Mouse (Mus musculus): ENCODE measurements around the gene Dst. TPM values are rescaled to one million over a fixed set of nuclear protein-coding genes. Genes with fewer than 3 reads are reported as not detected.

Gene Dst
- total and polyA plus RNA-seq, 3 experiments = 66.7 to 404 (median 334) TPM

DNA sequence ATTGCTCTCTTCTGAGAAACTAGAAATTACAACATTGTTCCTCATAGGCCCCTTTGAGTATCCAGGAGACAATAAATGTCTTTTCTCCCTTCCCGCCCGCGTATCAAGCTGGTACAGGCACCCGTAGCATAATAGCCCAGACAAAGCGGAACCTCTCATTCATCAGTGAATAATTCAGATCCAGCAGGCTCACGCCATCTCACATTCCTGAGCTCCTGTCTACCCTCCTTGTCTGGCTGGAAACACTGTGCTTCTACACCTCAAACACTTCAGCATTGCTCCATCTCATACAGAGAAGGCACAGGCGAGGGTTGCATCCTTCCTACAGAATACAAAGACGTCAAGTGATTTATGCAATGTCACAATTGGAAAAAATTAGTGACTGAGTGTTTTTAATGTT lies 23.8 kb downstream of the Dst start:
- no peaks in the 10 kb centered on the region; the same call in 1 of the 2 replicates for H3K4me1 ChIP-seq (ENCODE audit: control insufficient read depth, insufficient read depth, low read length)
- H3K4me3 ChIP-seq = no peak overlapping the region
- no peaks in the 10 kb centered on the region for H3K36me3 ChIP-seq (ENCODE audit: control insufficient read depth, insufficient read depth, low read length)
- no peak for DNase-seq
- intact Hi-C loops (cut with DNase I) = no loop called here
- H3K9ac ChIP-seq (ENCODE audit: low read depth, low read length) = no peak overlapping the region
- 93% methylated on average over 8 of the region's 8 CpGs for WGBS
- no peaks in the 10 kb centered on the region for H3K27me3 ChIP-seq (ENCODE audit: control insufficient read depth, insufficient read depth, low read length)
- H3K79me2 ChIP-seq (replicated peaks; ENCODE audit: control insufficient read depth, insufficient read depth, low read length) = no peaks in the 10 kb centered on the region
- no peak for TF ChIP-seq POLR2A (IDR thresholded peaks at IDR 0.05; ENCODE audit: insufficient read depth, low read depth, low read length)
- TF ChIP-seq EP300 (IDR thresholded peaks at IDR 0.05; ENCODE audit: insufficient read depth, low read depth, low read length) = no peak
- no peak for TF ChIP-seq CTCF (IDR thresholded peaks at IDR 0.05)
- no peak overlapping the region for H3K27ac ChIP-seq

DNA sequence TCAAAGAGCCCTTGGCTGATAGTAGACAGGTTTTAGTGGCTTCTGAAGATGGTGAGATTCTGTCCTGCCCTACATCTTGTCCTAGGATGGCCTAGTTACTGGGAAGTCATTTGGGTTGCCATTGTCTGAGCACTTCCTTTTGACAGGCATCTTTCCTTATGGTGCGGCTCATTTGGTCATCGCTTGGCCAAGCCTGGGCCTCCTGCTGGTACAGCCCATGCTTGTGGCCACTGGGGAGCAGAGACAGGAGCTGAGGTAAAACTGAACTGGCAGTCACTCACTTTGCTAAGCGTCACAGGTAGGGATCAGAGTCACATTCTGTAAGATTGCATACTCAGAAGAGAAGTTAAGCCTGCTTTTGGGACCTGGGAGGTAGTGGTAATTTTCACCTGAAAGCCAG lies 24.2 kb downstream of the Dst start:
- intact Hi-C loops (cut with DNase I) = no loop called here
- DNase-seq = no peak
- H3K79me2 ChIP-seq (replicated peaks; ENCODE audit: control insufficient read depth, insufficient read depth, low read length) = no peaks in the 10 kb centered on the region
- TF ChIP-seq POLR2A (IDR thresholded peaks at IDR 0.05; ENCODE audit: insufficient read depth, low read depth, low read length) (no peak), EP300 (IDR thresholded peaks at IDR 0.05; ENCODE audit: insufficient read depth, low read depth, low read length) (no peak), CTCF (IDR thresholded peaks at IDR 0.05) (no peak)
- H3K36me3 ChIP-seq (ENCODE audit: control insufficient read depth, insufficient read depth, low read length) = no peaks in the 10 kb centered on the region
- H3K4me1 ChIP-seq (ENCODE audit: control insufficient read depth, insufficient read depth, low read length) = no peaks in the 10 kb centered on the region; the same call in 1 of the 2 replicates
- no peak overlapping the region for H3K27ac ChIP-seq
- no peaks in the 10 kb centered on the region for H3K27me3 ChIP-seq (ENCODE audit: control insufficient read depth, insufficient read depth, low read length)
- no peak overlapping the region for H3K4me3 ChIP-seq
- WGBS = 88% methylated on average over 3 of the region's 3 CpGs
- no peak overlapping the region for H3K9ac ChIP-seq (ENCODE audit: low read depth, low read length)

DNA sequence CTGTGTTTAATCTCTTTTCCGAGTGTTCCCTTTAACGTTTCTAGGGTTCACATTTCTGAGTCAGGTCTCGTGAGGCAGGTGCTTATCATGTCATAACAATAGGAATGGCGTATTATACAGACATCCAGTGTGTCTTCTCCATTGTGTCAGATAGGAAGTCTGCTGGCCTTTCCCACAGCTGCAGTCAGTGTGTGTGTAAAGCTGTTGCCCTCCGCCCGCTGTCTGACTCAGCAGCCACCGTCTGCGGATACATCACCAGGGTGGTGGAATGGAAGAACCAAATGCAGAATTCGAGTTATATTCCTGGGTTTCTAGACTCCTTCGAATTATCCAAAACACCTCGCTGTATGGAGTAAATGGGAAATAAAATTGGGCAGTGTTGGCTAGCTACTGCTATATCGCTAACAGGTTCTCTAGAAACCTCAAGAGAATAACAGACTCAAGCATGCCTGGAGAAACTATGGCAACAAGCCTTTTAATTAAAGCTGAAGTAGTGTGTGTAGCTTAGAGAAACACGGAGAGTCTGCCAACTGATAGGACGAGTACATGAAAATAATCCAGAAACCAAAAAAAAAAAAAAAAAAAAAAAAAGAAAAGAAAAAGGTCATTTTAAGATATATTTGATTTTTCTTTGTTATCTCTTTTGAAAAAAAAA lies 24.9 kb downstream of the Dst start:
- DNase-seq = no peak
- H3K27ac ChIP-seq = no peak overlapping the region
- WGBS = 62% methylated on average over 14 of the region's 14 CpGs
- H3K4me1 ChIP-seq (ENCODE audit: control insufficient read depth, insufficient read depth, low read length) = no peaks in the 10 kb centered on the region; the same call in 1 of the 2 replicates
- TF ChIP-seq CTCF (IDR thresholded peaks at IDR 0.05) (no peak), EP300 (IDR thresholded peaks at IDR 0.05; ENCODE audit: insufficient read depth, low read depth, low read length) (no peak), POLR2A (IDR thresholded peaks at IDR 0.05; ENCODE audit: insufficient read depth, low read depth, low read length) (no peak)
- H3K9ac ChIP-seq (ENCODE audit: low read depth, low read length) = no peak overlapping the region
- intact Hi-C loops (cut with DNase I) = no loop called here
- no peaks in the 10 kb centered on the region for H3K36me3 ChIP-seq (ENCODE audit: control insufficient read depth, insufficient read depth, low read length)
- H3K4me3 ChIP-seq = no peak overlapping the region
- H3K79me2 ChIP-seq (replicated peaks; ENCODE audit: control insufficient read depth, insufficient read depth, low read length) = no peaks in the 10 kb centered on the region
- no peaks in the 10 kb centered on the region for H3K27me3 ChIP-seq (ENCODE audit: control insufficient read depth, insufficient read depth, low read length)

- no peaks in the 10 kb centered on the region for H3K79me2 ChIP-seq (replicated peaks; ENCODE audit: control insufficient read depth, insufficient read depth, low read length)
- H3K4me3 ChIP-seq = no peak overlapping the region
- intact Hi-C loops (cut with DNase I) = no loop called here
Observed at GRCm38 (mm10) chr1:33935946-33936345, 27.9 kb downstream of the Dst start.

DNA sequence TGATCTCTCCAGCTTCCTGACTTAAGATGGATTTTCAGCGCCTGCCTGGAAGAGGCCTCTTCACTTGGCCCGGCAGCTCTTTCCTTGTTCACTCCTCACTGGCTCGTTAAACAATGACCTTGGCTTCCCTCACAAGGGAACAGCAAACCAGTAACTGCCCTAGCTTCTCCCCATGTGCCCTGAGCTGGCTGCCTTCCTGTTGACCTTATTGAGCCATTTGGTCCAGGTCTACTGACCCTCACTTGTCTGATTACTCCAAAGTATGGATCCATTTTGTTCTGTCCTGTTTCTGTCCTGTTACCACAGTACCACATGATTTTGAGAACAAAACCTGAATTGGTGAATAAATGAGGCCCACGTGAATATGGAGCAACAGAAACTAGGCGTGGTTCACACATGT lies 31.8 kb downstream of the Dst start:
- no peak overlapping the region for H3K9ac ChIP-seq (ENCODE audit: low read depth, low read length)
- WGBS = 67% methylated on average over 5 of the region's 5 CpGs
- intact Hi-C loops (cut with DNase I) = no loop called here
- H3K4me1 ChIP-seq (ENCODE audit: control insufficient read depth, insufficient read depth, low read length) = no peaks in the 10 kb centered on the region; the same call in 1 of the 2 replicates
- no peak for DNase-seq
- H3K27me3 ChIP-seq (ENCODE audit: control insufficient read depth, insufficient read depth, low read length) = no peaks in the 10 kb centered on the region
- H3K36me3 ChIP-seq (ENCODE audit: control insufficient read depth, insufficient read depth, low read length) = no peaks in the 10 kb centered on the region
- H3K79me2 ChIP-seq (replicated peaks; ENCODE audit: control insufficient read depth, insufficient read depth, low read length) = no peaks in the 10 kb centered on the region
- TF ChIP-seq CTCF (IDR thresholded peaks at IDR 0.05) = no peak
- TF ChIP-seq EP300 (IDR thresholded peaks at IDR 0.05; ENCODE audit: insufficient read depth, low read depth, low read length) = no peak
- TF ChIP-seq POLR2A (IDR thresholded peaks at IDR 0.05; ENCODE audit: insufficient read depth, low read depth, low read length) = no peak
- H3K27ac ChIP-seq = no peak overlapping the region
- H3K4me3 ChIP-seq = no peak overlapping the region

More at GRCm38 (mm10) chr1:33935946-33936345, 27.9 kb downstream of the Dst start:
- Histone ChIP-seq H3K27me3 (ENCODE audit: control insufficient read depth, insufficient read depth, low read length) (no peaks in the 10 kb centered on the region), H3K4me1 (ENCODE audit: control insufficient read depth, insufficient read depth, low read length) (no peaks in the 10 kb centered on the region; the same call in 1 of the 2 replicates), H3K36me3 (ENCODE audit: control insufficient read depth, insufficient read depth, low read length) (no peaks in the 10 kb centered on the region), H3K9ac (ENCODE audit: low read depth, low read length) (no peak overlapping the region), H3K27ac (no peak overlapping the region)
- WGBS = 61% methylated on average over 3 of the region's 3 CpGs
- no peak for DNase-seq
- TF ChIP-seq POLR2A (IDR thresholded peaks at IDR 0.05; ENCODE audit: insufficient read depth, low read depth, low read length) (no peak), EP300 (IDR thresholded peaks at IDR 0.05; ENCODE audit: insufficient read depth, low read depth, low read length) (no peak), CTCF (IDR thresholded peaks at IDR 0.05) (no peak)

DNA sequence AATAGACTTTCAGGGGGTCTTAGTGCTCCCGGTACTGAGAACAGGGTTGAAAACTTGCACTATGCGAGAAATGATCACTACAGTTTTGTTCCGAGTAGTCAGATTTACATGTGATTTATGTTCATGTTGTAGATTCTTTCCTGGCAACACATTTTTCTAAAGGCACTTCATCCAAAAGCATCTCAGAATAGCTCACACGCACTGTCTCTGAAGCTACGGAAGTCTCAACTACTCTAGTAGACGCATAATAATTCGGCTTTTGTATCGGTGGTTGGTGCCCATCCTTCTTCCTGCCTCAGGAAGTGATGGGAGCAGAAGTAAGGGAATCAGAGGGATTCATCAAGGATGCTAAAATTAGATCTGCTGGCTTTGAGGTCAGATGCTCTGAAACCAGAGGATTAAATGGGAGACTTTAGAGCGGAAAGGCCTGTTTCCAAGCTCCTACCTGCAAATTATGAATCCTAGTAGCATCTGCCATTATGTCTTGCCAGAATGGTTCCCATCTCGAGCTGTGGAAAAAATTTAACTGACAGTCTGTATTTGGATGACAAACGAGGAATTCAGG lies 32.4 kb downstream of the Dst start:
- no peak overlapping the region for H3K27ac ChIP-seq
- no peak for TF ChIP-seq POLR2A (IDR thresholded peaks at IDR 0.05; ENCODE audit: insufficient read depth, low read depth, low read length)
- no peak for TF ChIP-seq EP300 (IDR thresholded peaks at IDR 0.05; ENCODE audit: insufficient read depth, low read depth, low read length)
- TF ChIP-seq CTCF (IDR thresholded peaks at IDR 0.05) = no peak
- H3K36me3 ChIP-seq (ENCODE audit: control insufficient read depth, insufficient read depth, low read length) = no peaks in the 10 kb centered on the region
- H3K4me3 ChIP-seq = no peak overlapping the region
- H3K9ac ChIP-seq (ENCODE audit: low read depth, low read length) = no peak overlapping the region
- H3K27me3 ChIP-seq (ENCODE audit: control insufficient read depth, insufficient read depth, low read length) = no peaks in the 10 kb centered on the region
- intact Hi-C loops (cut with DNase I) = no loop called here
- H3K4me1 ChIP-seq (ENCODE audit: control insufficient read depth, insufficient read depth, low read length) = no peaks in the 10 kb centered on the region; the same call in 1 of the 2 replicates
- WGBS = 70% methylated on average over 11 of the region's 11 CpGs
- DNase-seq = no peak
- H3K79me2 ChIP-seq (replicated peaks; ENCODE audit: control insufficient read depth, insufficient read depth, low read length) = no peaks in the 10 kb centered on the region
